Mouse (Mus musculus) lung, embryonic 16.5 days (tissue): ENCODE results near the gene Mbnl2. TPM values are rescaled to one million over a fixed set of nuclear protein-coding genes. Genes with fewer than 3 reads are reported as not detected.
A peak's percentile ranks its signal among the peaks of the same experiment; 100 is the strongest.

Experiments
- ATAC-seq: fragments of 200-750 bp; cut with Nextera tagmentation; 2 replicates; pipeline ENCODE4 v1.8.0; 2017; ENCODE audit warnings: low read depth, mild to moderate bottlenecking, moderate library complexity
- H3K27ac ChIP-seq: fragments of 300-500 bp; sonication (generic); 2 replicates; pipeline ENCODE4 v1.5.1; 2014; ENCODE audit warnings: mild to moderate bottlenecking, control low read depth, low read length
- H3K27me3 ChIP-seq: fragments of 300-500 bp; sonication (generic); 2 replicates; pipeline ENCODE4 v1.6.1; 2014; ENCODE audit warnings: low read depth, low read length, mixed read lengths; ENCODE audit not compliant: control insufficient read depth, insufficient read depth
- H3K36me3 ChIP-seq: fragments of 300-500 bp; sonication (generic); 2 replicates; pipeline ENCODE4 v1.6.1; 2014; ENCODE audit warnings: low read length; ENCODE audit not compliant: control insufficient read depth, insufficient read depth
- H3K4me1 ChIP-seq: fragments of 300-500 bp; sonication (generic); replicated peaks from 2 replicates; pipeline ENCODE4 v1.6.1; 2014; ENCODE audit warnings: low read length, mixed read lengths; ENCODE audit not compliant: control insufficient read depth, insufficient read depth
- H3K4me2 ChIP-seq: fragments of 300-500 bp; sonication (generic); 2 replicates; pipeline ENCODE4 v1.6.1; 2014; ENCODE audit warnings: low read depth, low read length, control low read depth
- H3K4me3 ChIP-seq: fragments of 300-500 bp; sonication (generic); 2 replicates; pipeline ENCODE4 v1.5.1; 2014; ENCODE audit warnings: mild to moderate bottlenecking, low read length, control low read depth
- H3K9ac ChIP-seq: fragments of 300-500 bp; sonication (generic); 2 replicates; pipeline ENCODE4 v1.6.1; 2014; ENCODE audit warnings: low read length, control low read depth
- H3K9me3 ChIP-seq: fragments of 300-500 bp; sonication (generic); 2 replicates; pipeline ENCODE4 v1.6.1; 2016; ENCODE audit warnings: low read length; ENCODE audit not compliant: control insufficient read depth
- whole genome bisulfite sequencing: fragments of 180-500 bp; shearing (Covaris S2); extraction: QIAGEN DNeasy Blood & Tissue Kit; methylation state at CpG from one replicate; pipeline ENCODE4 v1.1.7; 2014; 5-methylcytosine and 5-hydroxymethylcytosine counted together
- polyA plus RNA-seq: library from polyadenylated mRNA; unstranded; fragments of >200 nt; fragmentation: Nextera tagmentation; extraction: Ambion mirVana; gene quantifications from 2 replicates; pipeline ENCODE4 v1.2.1, GENCODE M21; 2015

The Mbnl2 gene
- polyA plus RNA-seq: 162 and 164 TPM in 2 replicates

DNA sequence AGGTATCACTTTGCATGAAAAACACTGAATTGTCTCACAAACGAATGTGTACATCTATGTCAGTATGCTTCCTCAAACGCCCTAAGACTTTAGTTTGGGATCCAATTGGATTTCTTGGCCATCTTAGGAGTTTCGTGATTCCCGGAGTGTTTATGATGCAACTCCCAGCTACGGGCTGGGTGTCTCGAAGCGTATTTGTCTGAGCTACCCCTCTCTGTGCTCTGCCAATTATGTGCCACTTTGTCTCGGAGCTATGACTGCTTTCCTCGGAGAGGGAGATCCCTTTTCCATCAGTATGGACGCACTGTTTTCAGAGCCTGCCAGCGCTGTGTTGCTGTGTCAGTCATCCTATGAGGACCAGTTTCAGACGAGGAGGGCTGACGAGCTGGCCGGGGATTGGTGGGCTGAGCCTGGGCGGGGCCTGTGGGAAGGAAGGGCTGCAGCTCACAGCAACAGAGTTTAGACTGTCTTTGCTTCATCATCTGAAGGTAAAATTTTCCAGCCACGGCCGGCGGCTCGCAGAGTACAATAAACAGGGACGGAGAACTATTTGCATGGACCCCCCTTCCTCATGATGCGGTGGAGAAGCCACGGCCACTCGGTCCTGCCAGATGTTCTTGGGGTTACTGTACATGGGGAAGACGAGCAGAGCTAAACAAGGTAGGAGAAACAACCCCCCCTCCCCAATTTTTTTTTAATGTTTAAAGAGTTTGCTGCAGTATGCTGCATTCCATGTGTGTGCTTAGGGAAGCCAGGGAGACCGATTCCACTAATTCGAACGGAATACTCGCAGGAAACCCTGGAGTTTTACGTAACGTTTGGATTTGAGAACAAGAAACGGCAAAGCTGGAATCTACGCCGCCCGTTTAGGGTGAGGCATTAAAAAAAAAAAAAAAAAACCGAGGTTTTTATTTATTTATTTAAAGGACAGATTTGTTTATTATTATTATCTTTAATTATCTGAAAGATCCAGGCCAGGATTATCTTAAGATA, at the start of gene Mbnl2:
Mbnl2 (plus strand) TSS at position 424 of the 993 bp plus-strand sequence.
- H3K4me3 ChIP-seq: peak within 1 kb of the TSS; percentile 79
- no peaks in the 10 kb centered on the region for H3K9me3 ChIP-seq
- H3K36me3 ChIP-seq: no peaks in the 10 kb centered on the region
- under 1% methylated on average over 35 of the region's 35 CpGs for WGBS
- H3K27ac ChIP-seq: peak within 1 kb of the TSS; percentile 97
- H3K4me2 ChIP-seq: peak within 1 kb of the TSS; percentile 95
- ATAC-seq: peak; percentile 97
- H3K9ac ChIP-seq: peak within 1 kb of the TSS; percentile 84
- H3K4me1 ChIP-seq: peaks cover 32% of the 10 kb centered on the region
- H3K27me3 ChIP-seq: no peaks in the 10 kb centered on the region

- Histone ChIP-seq H3K4me2 (no peak overlapping the region), H3K9me3 (peaks cover 2% of the 10 kb centered on the region)
- ATAC-seq: no peak
These were observed 43.4 kb upstream of the Mbnl2 start for GRCm38 (mm10) chr14:120232076-120232496.

GRCm38 (mm10) chr14:120235610-120236009, 39.9 kb upstream of the Mbnl2 start:
- WGBS: 39% methylated on average over 7 of the region's 7 CpGs
- no peak overlapping the region for H3K4me3 ChIP-seq

More at GRCm38 (mm10) chr14:120232076-120232496, 43.4 kb upstream of the Mbnl2 start:
- H3K4me3 ChIP-seq: no peak overlapping the region
- no peak overlapping the region for H3K27ac ChIP-seq
- H3K36me3 ChIP-seq: no peaks in the 10 kb centered on the region
- 41% methylated on average over 7 of the region's 7 CpGs for WGBS
- H3K9ac ChIP-seq: no peak overlapping the region
- H3K4me1 ChIP-seq: no peaks in the 10 kb centered on the region
- no peaks in the 10 kb centered on the region for H3K27me3 ChIP-seq

DNA sequence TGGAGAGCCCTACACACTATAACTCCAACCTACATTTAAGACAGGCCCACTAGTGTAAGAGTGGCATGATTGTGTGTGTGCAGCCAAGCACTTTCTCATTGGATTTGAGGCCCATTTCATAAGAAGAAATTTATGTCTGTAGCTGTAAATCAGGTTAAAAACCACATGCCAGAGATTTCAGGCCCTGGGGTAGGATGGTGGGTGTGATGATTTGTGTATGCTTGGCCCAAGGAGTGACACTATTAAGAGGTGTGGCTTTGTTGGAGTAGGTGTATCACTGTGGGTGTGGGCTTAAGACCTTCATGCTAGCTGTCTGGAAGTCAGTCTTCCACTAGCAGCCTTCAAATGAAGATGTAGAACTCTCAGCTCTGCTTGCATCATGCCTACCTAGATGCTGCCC, 37.0 kb upstream of the Mbnl2 start:
- Histone ChIP-seq H3K9me3 (no peaks in the 10 kb centered on the region), H3K4me2 (no peak overlapping the region), H3K27me3 (no peaks in the 10 kb centered on the region), H3K36me3 (no peaks in the 10 kb centered on the region), H3K4me1 (peaks cover 4% of the 10 kb centered on the region), H3K9ac (no peak overlapping the region), H3K4me3 (no peak overlapping the region), H3K27ac (no peak overlapping the region)
- ATAC-seq: no peak

More at GRCm38 (mm10) chr14:120235610-120236009, 39.9 kb upstream of the Mbnl2 start:
- no peak overlapping the region for H3K27ac ChIP-seq
- no peaks in the 10 kb centered on the region for H3K36me3 ChIP-seq
- H3K4me1 ChIP-seq: no peaks in the 10 kb centered on the region
- no peak overlapping the region for H3K4me2 ChIP-seq
- 0 out of 2 replicates have a peak, but pooled peaks have one; percentile 2 for ATAC-seq
- no peaks in the 10 kb centered on the region for H3K27me3 ChIP-seq
- H3K9me3 ChIP-seq: no peaks in the 10 kb centered on the region
- H3K9ac ChIP-seq: no peak overlapping the region

DNA sequence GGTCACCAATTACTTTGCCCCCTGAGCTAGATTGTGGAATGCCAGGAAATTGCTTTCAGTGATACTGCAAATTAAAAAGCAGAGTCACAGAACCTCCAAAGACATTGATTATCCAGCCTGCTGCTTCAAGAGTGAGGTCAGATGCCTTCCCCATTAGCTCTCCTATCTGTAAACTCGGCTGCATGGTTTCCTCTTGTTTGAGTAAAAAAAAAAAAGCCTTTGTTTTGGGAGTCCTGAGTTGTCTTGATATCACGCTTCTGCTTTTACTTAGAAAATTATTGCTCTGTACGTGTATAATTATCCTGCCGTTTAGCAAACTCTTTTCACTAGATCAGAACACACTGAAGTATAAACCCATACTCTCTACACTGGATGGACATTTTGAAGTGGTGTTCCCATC, 35.3 kb upstream of the Mbnl2 start:
- H3K27me3 ChIP-seq: no peaks in the 10 kb centered on the region
- H3K4me2 ChIP-seq: no peak overlapping the region
- H3K27ac ChIP-seq: no peak overlapping the region
- H3K9me3 ChIP-seq: no peaks in the 10 kb centered on the region
- WGBS: 33% methylated on average over 4 of the region's 4 CpGs
- H3K9ac ChIP-seq: no peak overlapping the region
- no peak for ATAC-seq
- H3K36me3 ChIP-seq: no peaks in the 10 kb centered on the region
- peaks cover 4% of the 10 kb centered on the region for H3K4me1 ChIP-seq
- no peak overlapping the region for H3K4me3 ChIP-seq

DNA sequence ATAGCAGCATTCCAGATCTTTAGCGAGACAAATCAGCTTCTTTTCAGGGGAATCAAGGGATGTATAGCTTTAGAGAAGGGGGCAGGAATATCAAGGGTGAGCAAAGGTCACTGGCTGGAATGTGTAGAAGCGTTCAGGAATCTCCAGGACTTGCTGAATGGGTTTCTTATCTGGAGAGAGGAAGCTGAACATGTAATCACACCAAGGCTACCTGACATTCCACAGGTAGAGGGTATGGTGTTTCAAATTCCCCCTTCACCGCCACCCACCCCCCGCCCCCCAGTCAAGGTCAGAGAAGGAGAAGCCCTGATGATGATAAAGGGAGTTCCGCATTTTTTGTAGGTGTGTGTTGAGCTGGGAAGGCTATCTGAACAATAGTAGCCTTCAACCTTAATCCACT, 32.8 kb upstream of the Mbnl2 start:
- Histone ChIP-seq H3K4me3 (no peak overlapping the region), H3K36me3 (no peaks in the 10 kb centered on the region), H3K9me3 (no peaks in the 10 kb centered on the region), H3K4me2 (no peak overlapping the region), H3K27me3 (no peaks in the 10 kb centered on the region), H3K9ac (no peak overlapping the region), H3K27ac (no peak overlapping the region), H3K4me1 (peaks cover 4% of the 10 kb centered on the region)
- 45% methylated on average over 5 of the region's 5 CpGs for WGBS
- ATAC-seq: peak; percentile 57

GRCm38 (mm10) chr14:120245081-120245705, 30.3 kb upstream of the Mbnl2 start:
- H3K36me3 ChIP-seq: no peaks in the 10 kb centered on the region
- ATAC-seq: peak; percentile 70
- no peaks in the 10 kb centered on the region for H3K27me3 ChIP-seq
- H3K9ac ChIP-seq: no peak overlapping the region
- H3K27ac ChIP-seq: no peak overlapping the region
- peaks cover 4% of the 10 kb centered on the region for H3K4me1 ChIP-seq
- no peaks in the 10 kb centered on the region for H3K9me3 ChIP-seq
- H3K4me3 ChIP-seq: no peak overlapping the region
- H3K4me2 ChIP-seq: no peak overlapping the region
- WGBS: 48% methylated on average over 8 of the region's 8 CpGs

GRCm38 (mm10) chr14:120253331-120253730, 22.1 kb upstream of the Mbnl2 start:
- Histone ChIP-seq H3K9me3 (no peaks in the 10 kb centered on the region), H3K36me3 (no peaks in the 10 kb centered on the region), H3K4me2 (no peak overlapping the region), H3K27me3 (no peaks in the 10 kb centered on the region), H3K27ac (no peak overlapping the region), H3K4me1 (peaks cover 10% of the 10 kb centered on the region; the same call in 1 of the 2 replicates), H3K9ac (no peak overlapping the region), H3K4me3 (no peak overlapping the region)
- no peak for ATAC-seq
- WGBS: 75% methylated on average over 7 of the region's 7 CpGs

- Histone ChIP-seq H3K27ac (no peak overlapping the region), H3K27me3 (no peaks in the 10 kb centered on the region), H3K36me3 (no peaks in the 10 kb centered on the region), H3K4me1 (peaks cover 10% of the 10 kb centered on the region; the same call in 1 of the 2 replicates), H3K4me3 (no peak overlapping the region), H3K9ac (no peak overlapping the region), H3K4me2 (no peak overlapping the region), H3K9me3 (no peaks in the 10 kb centered on the region)
- 89% methylated on average over 2 of the region's 2 CpGs for WGBS
- no peak for ATAC-seq
These were observed 19.3 kb upstream of the Mbnl2 start for GRCm38 (mm10) chr14:120256146-120256545.
